Mouse (Mus musculus) urinary bladder, postnatal 10 days (tissue): ENCODE measurements around the gene Setd1b.
"Not testable (repeated sequence)": the region's sequence is repeated elsewhere in the genome, so short reads cannot be mapped to it uniquely, and the experiment has no call there.

ENCODE experiments used
- DNase-seq: peaks from one replicate; pipeline ENCODE4 v3.0.0; 2022; ENCODE audit warnings: low spot score

The Setd1b gene

GRCm38 (mm10) chr5:123202771-123203170 is 60.8 kb downstream of the Setd1b start:
- DNase-seq, result not testable (repeated sequence)

GRCm38 (mm10) chr5:123203591-123203990 is 61.6 kb downstream of the Setd1b start:
- not testable (repeated sequence) for DNase-seq
